Mouse (Mus musculus) spleen, postnatal 36 days (tissue): ENCODE measurements at regions not wholly inside any gene's neighbourhood (a gene's known extent, or its start where the extent isn't known, plus 50 kb on each side); places are given as distances from the start of the nearest gene placed in this dataset.

Experiments used
- DNase-seq, 2 experiments: peaks; one replicate each; pipeline ENCODE4 v3.0.0; 2022; ENCODE audit warnings: low spot score in 2 of 2, mixed read lengths in 1 of 2

- no peak for DNase-seq
These were observed 70.4 kb downstream of the Irx5 start for GRCm38 (mm10) chr8:92427801-92428200.

- DNase-seq: no peak
These were observed 79.7 kb downstream of the Irx5 start for GRCm38 (mm10) chr8:92437075-92437663.

DNA sequence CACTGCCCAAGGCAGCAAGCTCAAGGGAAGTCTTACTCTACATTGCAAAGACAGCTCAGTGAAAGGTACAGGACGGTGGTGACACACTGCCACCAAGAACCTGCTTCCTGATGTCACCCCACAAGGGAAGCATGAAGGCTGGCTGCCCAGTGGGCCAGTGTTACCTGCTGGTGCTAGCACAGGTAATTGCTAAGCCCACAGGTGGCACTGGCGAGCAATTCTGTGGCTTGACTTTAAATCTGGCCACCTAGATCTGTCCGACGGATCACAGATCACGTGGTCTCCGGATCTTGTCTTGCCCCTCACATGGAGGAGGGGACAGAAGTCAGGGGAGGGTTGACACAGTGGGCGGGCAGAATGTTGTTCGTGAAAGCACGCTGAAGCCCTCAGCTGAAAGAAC, 80.9 kb downstream of the Irx5 start:
- no peak for DNase-seq

GRCm38 (mm10) chr8:92439713-92440436, 82.5 kb downstream of the Irx5 start:
- no peak for DNase-seq

DNA sequence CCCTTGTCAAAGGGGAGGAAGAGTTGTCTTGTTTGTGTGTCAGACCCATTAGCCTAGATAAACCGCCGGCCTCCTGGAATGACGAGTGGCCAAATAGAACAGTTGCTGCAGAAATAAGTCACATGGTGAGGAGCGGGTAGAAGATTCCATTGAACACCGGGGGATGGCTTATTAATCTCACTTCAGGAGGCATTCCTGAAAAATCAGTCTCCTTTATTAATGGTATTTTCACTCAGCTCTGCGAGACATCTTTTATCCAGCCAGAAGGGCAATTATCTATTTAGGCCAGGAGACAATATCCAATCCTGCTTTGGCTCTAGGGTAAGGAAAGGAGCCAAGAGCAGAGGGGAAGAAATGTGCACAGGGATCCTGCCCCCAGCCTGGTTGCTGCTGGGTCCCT, 84.7 kb downstream of the Irx5 start:
- no peak for DNase-seq

DNA sequence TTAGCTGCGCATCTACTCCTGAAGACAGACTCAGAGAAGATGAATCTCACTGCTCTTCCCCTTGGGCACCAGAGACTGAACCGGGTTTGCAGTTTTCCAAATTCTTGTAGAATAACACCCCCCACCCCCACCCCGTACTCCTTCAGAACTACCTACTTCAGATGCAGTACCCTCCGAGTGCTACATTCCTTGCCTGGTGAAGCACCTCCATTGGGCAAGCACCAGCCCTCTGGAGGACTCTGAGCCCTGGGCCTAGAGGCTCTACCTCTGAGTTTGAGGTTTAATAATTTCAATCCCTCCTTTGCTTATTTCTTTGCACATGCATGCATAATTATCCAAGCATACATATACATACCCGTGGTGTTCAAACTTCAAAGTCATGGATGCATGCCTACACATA, 101.9 kb downstream of the Irx5 start:
- DNase-seq: no peak

- DNase-seq: no peak
These were observed 102.9 kb downstream of the Irx5 start for GRCm38 (mm10) chr8:92460129-92460953.

- DNase-seq: no peak
These were observed 111.9 kb downstream of the Irx5 start for GRCm38 (mm10) chr8:92469141-92470000.

DNA sequence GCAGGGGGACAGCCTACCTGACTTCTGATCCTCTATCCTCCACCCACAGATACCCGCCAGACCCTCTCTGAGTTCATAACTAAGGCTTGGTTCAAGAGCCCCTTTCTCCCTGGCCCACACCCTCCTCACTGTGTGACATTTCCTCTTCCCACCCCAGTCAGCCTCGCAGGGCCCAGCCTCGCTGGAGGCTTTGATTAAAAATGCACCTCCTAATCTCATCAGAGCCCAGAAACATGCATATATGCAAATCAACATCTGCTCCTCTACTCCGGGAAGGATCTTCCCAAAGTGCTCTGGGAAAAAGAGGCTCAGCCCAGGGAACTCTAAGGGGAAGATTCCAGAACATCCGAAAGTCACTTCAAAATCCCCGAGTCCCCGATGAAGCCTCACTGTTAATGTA, 114.8 kb downstream of the Irx5 start:
- no peak for DNase-seq

- DNase-seq: no peak
These were observed 115.4 kb downstream of the Irx5 start for GRCm38 (mm10) chr8:92472817-92473216.

- DNase-seq: no peak
These were observed 125.0 kb downstream of the Irx5 start for GRCm38 (mm10) chr8:92482393-92482792.

GRCm38 (mm10) chr8:92483055-92483765, 125.8 kb downstream of the Irx5 start:
- DNase-seq: no peak

DNA sequence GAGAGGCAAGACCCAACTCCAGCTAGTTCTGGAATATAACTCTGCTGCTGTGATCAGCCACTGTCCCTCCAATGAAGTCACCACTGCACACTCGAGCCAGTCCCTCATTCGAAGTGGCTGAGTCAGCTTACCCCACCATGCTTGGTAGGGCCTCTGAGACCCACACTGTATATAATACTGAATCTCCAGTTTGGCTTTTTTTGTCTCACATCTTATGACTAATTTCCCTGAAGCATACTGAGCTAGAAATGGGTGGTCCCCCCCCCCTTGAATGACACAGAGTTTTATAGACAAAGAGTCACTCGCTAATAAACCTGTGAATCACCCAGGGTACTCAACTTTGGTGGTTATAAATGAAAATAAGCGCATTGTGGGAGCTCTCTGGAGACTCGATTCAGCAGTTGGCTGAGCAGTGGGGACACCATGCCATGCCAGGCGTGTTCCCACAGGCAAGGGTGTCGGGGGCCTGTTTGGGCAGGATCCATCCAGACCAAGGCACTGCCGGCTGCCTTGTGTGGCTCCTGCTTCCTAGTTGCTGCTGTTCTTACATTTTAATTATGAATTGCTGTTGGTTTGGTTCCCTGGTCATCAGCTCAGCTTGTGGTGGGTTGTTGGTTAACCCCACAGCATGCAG, 131.2 kb downstream of the Irx5 start:
- no peak for DNase-seq

DNA sequence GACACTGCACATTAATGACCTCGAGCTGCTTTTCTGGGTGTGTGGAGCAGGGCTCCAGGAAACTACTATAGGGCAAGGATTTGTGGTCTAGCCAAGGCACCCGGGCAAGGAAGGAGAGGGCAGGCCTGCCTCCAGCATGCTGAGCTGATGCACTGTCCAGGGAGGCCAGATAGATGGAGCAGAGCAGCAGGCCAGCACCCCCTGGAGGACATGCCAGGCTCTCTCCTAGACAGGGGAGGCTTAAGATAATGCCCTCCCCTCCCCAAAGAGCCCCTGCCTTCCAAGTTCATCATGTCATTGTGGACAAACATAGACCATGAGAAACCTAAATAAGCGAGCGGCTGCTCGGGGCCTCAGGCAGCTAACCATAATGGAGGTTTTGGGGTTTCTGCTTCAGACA, 134.1 kb downstream of the Irx5 start:
- DNase-seq: no peak

GRCm38 (mm10) chr8:92493403-92493802, 136.0 kb downstream of the Irx5 start:
- DNase-seq: no peak

GRCm38 (mm10) chr8:92505552-92506281, 148.3 kb downstream of the Irx5 start:
- DNase-seq: no peak

DNA sequence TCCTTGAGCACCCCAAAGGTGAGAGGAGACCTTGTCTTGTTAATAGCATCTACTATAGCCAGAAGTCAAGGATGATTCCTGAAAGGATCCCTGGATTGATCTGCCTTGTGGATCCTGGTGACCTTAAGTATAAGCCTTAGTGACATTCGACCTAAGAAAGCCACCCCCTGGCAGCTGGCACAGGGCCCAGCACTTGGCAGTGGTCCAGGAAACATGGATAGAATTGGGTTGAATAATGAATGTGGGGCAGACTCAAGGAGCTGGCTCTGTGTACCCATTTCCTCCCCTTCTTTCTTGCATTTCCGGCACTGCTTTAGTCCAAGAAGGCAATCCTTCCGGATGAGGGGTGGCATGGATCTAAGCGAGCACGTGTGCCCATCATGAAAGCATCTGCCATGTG, 149.0 kb downstream of the Irx5 start:
- DNase-seq: no peak

- DNase-seq: no peak
These were observed 149.5 kb downstream of the Irx5 start for GRCm38 (mm10) chr8:92506906-92507305.

GRCm38 (mm10) chr8:92515385-92515784, 158.0 kb downstream of the Irx5 start:
- no peak for DNase-seq

DNA sequence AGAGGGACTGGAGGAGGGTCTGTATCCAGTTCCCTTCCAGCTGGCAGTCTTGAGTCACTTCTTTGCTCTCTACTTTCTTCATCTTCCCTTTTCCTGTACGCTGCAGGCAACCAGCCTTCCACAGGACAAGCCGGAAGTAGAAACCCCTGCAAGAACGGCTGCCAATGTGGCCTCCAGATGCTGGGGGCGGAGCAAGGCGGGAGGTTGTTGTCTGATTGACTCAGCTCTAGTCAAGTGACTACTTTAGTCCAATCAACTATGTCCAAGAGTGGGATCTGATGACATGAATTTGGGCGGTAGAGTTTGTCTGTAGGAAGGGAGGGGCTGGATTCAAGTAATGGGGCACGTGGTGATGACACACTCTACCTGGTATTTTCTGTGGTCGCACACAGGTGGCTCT, 156.1 kb upstream of the Irx6 start:
- no peak for DNase-seq
